Mouse (Mus musculus): ENCODE measurements around the gene Iqsec1.

The Iqsec1 gene

DNA sequence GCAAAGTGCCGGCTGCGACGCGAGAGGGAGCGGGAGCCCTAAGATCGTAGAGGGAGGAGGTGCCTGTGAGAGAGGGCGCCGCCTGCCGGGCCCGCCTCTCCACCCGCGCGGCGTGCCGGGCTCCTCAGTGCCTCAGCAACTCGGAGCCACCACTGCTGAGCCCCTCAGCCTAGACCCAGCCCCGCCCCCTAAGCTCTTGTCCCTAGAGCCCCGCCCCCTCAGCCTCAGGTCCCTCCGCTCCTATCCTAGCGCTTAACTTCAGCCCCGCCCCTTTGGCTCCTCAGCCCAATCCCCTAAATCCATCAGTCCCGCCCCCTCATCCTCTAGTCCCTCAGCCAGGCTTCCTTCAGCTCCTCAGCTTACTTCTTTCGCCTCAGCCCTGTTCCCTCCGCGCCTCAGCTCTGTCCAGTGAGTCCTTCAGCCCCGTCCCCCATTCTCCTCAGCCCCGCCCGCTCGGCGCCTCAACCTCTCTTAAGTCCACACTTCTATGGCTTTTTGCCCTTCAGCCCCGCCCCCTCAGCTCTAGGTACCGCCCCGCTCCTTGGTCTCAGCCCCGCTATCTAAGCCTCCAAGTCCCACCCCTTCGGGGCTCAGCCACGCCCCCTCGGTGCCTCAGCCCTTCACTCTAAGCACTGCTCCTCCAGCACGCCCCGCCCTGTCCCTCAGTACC lies at the start of gene Iqsec1:
Gene Iqsec1, minus strand, starts transcription at position 38 of the 670 bp plus-strand sequence.
- DNase-seq (ENCODE audit: low spot score in 2 of 2), result peak; percentile 79 to 80

DNA sequence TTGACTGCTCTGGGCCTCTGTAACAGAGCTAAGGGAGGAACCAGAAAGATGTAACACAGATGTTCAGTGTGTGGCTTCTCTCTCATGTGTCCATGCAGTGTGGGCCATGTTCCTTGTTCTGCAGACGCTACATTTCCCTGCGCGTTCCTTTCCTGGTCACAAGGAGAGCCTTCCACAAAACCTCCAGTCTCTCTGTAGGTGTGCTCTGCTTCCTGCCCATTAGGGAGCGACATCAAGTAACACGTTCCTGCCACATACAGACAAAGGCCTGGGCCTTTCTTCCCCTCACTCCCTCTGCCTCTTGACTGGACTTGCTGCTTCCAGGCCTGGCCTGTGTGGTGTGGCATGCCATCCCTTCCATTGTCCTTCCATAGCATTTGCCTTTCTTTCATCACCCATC lies 39.8 kb upstream of the Iqsec1 start:
- DNase-seq (ENCODE audit: low spot score in 2 of 2), result no peak

DNA sequence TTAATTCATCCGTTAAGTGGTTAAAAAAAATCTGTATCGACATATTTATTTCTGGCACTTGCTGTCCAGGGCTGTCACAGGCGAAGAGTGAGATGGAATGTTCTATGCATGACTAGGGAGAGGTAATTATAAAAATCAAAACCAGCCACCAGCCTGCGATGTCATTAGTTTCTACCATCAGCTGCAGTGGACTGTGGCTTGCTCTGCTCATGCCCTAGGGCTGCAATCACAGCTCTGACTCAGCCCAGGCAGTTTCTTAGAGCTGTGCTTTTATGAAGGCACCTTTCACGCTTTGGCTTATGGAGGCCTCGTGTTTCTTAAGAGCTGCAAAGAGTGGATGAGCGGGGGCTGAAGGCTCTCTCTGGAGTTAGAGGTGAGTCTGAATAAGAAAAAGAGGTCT lies 32.3 kb upstream of the Iqsec1 start:
- no peak for DNase-seq (ENCODE audit: low spot score in 2 of 2)

DNA sequence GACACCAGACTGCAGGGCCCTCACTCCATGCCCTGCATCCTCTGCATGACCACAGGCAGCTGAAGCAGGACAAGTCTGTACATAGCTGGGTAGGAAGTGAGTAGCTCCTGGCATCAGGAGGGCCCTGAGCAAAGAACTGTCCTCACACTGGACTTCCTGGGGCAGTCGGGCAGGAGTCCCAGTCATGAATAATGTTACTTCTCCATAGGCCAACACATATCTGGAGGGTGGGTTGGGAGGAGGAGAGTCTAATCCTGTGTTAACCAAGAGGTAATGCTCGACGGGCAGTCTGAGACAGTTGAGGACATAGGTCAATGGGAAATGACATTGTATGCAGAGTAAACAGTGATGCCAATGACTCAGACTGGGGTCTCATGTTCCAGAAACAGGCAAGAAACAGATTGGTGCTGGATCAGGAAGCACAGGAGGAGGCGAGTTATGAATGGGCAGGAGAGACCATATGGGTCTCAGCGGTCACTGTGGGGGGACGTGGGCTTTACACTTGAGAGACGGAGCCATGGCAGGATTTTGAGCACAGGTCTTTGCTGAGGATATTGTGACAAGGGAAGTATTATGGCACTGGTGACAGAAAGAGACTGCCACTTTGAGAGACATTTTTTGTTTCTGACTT lies 28.2 kb upstream of the Iqsec1 start:
- DNase-seq (ENCODE audit: low spot score in 2 of 2), result no peak

DNA sequence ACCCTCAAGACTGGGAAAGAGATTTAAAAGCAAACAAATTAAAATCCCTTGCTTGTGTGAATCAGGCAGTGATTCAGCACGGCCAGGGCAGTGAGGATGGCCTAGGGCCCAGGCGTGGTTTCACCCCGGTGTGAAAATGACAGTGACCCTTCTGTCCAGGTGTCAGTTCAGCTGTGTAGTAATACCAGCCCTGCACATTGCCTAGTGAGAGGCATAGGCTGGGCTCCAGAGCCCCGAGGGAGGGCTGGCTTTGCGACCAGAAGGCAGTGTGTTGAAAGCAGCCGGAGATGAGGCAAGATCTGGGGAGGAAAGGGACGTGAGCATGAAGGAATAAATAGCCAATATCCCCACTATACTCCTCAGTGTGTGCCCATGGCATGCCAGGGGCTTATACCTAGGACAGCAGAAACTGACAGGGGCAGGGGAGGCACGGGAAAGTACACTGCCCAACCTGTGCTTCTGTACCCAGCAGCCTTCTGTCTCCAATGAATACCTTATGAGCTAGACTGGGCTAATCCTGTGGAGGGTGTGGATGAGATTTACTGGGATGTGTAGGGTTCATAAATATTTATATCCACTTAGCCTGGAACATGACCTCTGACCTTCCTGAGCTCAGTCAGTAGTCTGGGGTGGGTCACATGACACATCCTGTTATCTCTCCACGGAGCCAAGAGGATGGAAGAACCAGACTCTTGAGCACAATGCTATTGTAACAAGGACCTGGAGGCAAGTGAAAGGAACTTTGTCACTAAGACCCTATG lies 25.9 kb upstream of the Iqsec1 start:
- DNase-seq (ENCODE audit: low spot score in 2 of 2), result no peak

DNA sequence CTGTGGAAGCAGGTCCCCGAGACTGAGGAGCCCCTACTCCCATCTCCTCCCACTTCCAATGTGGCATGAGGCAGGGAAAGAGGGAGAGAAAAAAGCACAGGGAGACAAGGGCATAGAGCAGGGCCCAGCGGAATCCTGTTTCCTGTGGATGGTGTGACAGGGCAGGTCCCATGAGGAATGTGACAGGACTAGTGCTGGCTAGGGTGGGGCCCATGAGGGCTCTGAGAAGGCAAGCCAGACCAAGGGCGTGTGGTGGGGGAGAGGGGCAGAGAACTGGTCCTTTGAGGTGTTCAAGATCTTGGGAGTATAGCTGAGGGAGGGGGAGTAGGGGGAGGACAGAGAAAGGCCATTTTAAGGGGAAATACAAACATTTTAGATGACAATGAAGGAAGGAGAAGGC lies 24.0 kb upstream of the Iqsec1 start:
- DNase-seq (ENCODE audit: low spot score in 2 of 2), result no peak

DNA sequence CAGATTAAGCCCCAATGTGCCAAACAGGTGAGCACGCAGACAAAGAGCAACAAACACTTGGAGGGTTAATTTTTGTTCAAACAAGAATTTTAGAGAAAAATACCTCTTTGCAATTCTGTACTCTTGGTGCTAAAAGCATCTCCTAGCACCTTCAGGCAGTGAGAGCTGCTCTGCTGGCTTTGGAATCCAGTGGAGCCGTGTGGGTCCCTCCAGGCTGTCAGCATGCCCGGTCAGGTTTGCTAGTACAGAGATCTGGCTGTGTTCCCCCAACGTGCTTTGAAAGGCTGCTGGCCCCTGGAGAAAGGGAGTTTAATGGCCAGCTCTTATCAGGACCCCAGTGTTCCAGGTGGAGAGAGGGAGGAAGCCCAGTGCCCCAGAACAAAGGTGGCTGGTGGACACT lies 23.1 kb upstream of the Iqsec1 start:
- no peak for DNase-seq (ENCODE audit: low spot score in 2 of 2)

DNA sequence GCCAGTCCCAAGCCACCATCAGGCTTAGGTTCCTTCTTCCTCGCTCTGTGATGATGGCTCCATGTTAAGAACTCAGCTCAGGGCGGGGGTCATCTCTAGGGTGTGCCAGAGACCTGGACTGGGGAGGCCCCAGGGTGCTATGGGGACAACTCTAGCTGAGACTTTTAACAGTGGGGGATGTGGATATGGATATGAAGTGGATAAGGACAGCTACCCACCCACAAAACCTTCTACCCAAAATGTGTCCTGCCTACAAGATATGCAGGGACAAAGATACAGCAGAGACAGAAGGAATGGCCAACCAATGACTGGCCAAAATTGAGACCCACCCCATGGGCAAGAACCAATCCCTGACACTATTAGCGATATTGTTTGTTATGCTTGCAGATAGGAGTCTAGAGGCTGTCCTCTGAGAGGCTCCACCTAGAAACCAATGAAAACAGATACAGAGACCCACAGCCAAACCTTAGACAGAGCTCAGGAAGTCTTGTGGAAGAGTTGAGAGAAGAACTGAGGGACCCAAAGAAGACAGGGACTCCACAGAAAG lies 19.9 kb upstream of the Iqsec1 start:
- DNase-seq (ENCODE audit: low spot score in 2 of 2), result no peak

DNA sequence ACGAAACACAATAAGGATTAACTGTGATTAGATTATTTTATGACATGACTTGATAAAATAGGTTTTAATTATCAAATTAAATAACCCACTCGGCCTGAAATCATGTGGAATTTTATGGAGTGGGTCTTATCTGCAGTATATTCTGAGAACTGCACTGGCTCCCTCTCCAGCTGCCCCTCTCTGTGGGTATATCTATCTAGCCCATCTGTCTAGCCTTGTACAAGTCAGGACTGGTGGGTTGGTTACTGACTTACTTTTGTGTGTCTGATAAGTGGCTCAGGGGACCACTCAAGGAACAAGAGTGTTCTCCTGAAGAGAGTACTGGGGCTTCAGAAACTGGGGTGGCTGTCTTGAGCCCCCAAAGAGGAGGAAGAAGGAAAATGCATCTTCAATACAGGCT lies 18.7 kb upstream of the Iqsec1 start:
- no peak for DNase-seq (ENCODE audit: low spot score in 2 of 2)

DNA sequence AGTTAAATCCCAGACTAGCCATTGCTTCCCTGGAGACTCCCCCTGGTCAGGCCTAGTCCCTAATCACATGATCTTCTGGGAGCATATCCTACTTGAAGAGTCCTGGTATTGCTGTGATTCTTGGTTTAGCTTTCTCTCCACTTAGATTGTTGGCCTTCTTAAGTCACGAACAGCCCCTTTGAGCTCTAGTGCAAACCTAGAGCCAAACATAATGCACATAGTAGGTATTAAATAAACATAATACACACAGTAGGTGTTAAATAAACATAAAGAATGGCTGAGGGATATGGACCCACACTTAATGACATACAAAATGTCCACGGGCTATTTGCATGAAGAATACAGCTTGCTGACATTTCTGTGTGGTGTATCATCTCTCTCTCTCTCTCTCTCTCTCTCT lies 15.7 kb upstream of the Iqsec1 start:
- DNase-seq (ENCODE audit: low spot score in 2 of 2), result no peak

DNA sequence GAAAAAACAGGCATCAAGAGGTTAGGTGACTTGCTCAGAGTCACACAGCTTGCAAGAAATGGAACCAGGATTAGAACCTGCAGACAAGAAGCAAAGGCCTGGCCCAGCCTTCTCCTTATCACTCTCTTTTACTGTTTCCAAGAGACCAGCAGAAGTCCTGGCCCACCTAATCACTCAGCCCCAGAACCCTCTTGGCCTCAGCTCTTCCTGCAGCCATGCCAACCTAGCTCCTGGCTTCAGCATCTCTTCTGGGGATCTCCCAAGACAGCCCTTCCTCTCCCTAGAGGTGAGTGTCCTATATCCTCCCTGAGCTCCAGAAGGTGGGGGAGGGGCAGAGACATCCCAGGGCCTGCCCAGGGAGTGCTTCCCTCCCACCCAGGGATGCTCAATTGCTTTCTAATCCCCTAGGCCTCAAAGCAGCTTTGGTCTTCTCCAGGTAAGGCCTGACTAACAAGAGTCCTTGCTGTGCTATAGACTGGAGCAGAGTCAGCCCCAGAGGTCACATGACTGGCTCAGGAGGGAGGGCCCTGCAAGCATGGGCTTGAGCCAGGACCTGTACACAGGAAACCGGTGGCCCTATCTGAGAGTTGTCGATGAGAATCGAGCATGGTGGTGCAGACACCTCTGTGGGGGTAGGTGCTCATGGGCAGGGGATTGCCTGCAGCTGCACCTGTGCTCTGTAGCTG lies 15.0 kb upstream of the Iqsec1 start:
- no peak for DNase-seq (ENCODE audit: low spot score in 2 of 2)

DNA sequence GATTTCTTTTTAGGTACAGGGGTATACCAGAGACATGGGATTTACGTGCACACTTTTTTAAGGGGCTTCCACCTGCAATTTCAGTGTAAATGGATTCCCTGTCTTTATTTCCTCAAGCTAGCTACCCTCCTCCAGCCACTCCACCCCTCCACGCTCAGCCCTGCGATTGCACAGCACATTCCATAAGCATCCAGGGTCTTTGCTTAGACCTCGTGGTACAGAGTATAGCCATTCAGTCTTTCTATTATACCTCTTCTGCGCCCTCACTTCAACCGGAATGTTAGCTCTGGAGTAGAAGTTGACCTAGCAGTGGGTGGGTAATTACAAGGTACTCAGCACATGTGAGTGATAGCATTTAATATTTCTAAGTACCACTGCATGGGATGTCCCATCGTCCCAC lies 13.1 kb upstream of the Iqsec1 start:
- DNase-seq (ENCODE audit: low spot score in 2 of 2), result no peak

DNA sequence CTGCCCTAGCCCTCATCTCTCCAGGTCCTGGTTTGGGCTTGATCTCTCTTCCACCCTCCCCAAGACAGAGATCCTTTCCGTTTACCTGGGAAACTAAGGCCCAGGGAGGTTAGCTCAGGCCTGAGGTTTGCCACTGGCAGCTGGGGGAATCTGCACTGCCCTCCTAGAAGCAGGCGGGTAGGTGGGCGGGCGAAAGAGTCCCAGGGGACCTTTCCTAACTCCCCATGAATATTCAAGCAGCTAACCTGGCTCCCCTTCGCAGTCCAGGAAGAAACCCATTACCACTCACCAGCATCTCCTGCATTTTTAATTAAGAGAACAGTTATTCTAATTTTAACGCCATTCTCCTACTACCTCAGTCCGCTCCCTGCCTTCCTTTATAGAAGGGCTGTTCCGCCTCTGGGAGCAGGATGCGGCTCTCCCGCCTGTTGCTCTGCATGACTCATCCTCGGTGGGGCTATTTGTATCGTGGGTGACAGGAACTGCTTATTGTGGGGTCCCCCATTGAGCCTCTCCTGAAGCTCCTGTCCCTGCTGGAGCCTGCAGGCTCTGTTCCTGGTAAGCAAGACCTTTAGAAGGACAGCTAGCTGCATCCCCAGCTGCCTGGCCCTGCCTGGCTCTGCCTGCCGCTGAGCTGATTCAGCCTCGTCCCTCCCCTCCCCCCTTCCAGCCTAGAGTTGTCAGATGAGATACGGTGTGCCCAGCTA lies 12.5 kb upstream of the Iqsec1 start:
- DNase-seq (ENCODE audit: low spot score in 2 of 2), result peak; percentile 70 to 74

DNA sequence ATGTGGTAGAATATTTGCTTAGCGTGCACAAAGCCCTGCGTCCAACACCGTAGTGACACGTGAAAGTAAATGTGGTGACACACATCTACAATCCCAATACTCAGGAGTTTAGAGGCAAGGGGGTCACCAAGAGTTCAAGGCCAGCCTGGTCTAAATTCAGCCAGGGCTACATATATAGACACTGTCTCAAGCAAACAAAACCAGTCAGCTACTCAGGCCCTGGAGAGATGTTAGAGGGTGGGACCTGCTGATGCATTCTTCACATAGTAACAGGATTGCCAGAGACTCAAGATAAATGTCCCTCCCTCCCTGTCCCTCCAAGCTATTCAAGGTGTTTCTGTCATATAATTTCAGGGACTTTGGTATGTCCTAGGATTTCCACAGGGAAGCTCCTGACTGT lies 10.7 kb upstream of the Iqsec1 start:
- DNase-seq (ENCODE audit: low spot score in 2 of 2), result no peak

DNA sequence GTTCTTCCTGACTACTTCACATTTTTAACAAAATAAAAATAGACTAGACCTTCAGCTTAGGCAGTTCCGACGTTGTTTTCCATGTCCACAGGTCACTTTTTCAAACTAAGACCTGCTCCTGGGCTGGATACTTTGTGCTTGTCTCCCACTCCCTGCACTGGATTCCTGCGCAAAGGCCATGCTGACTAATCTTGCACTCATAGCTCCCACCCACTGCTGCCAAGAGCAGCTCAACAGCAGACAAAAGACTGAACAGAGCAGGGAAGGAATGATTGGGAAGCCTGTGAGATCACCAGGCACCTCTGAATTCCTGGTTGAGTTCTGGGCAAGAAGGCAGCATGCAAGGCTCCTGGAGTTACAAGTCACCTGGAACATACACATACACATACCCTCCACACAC lies 8.5 kb upstream of the Iqsec1 start:
- peak in 1 of 2 experiments; percentile 21 for DNase-seq (ENCODE audit: low spot score in 2 of 2)

DNA sequence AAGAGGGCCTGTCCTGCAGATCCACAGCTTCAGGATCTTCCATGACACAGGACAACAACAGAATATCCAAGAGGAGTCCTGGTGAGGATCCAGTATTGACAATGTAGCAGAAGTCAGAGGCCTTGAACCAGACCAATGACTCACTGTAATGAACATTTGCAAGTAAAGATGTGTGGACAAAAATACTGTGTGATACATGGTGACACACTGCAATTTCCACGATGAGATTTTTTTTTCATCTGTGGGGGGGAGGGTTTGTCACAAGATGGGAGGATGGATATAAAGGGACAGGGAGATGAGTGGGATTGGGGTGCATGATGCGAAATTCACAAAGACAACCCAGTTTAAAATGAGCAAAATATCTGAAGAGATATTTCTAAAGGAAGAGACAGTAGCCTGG lies 7.7 kb upstream of the Iqsec1 start:
- no peak for DNase-seq (ENCODE audit: low spot score in 2 of 2)

DNA sequence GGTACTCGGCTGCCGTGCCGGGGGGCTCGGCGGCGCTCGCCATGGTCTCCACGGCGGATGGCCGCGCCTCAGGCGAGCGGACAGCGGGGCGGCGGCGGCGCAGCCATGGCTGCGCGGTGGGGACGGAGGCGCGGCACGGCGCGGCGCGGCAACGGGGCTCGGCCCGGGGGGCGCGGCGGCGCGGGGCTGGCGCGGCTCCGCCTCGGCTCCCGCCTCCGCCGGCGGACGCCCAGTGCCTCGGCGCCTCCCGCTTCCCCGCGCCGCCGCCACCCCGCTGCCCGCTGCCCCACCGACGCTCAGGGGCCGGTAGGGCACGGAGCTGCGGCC lies 223 bp downstream of the Iqsec1 start:
- no peak for DNase-seq (ENCODE audit: low spot score in 2 of 2)

DNA sequence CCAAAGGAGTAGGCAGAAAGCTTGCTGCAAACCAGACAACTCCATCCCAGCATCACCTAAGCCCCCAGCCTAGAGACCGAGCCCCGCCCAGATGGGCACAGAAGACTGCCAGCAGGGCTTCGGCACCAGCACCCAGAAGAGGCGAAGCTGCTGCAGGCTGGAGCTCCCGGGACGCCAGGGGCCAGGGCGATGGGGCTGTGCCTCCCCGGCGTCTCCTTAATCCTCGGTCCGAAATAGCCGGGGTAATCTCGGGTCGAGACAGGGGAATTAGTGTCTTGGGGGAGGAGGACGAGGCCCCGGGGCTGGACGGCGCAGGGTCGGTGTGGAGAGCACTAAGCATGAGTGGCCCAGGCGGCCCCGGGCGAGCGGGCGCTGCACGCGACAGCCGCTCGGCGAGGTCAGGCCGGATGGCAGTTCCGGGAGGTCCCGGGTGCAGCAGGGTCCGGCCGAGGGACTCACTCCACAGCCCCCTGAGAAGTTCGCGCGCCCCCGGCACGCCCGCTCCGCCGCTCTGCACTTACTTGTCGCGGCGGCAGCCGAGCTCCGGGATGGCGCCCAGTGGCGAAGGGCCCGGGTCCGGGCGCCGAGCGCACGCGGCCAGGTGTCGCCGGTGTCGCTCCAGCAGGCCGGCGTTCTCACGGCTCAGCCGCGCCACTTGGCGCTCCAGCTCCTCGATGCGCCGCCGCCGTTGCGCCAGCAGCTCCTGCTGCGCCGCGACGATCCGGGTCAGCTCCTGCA lies 755 bp downstream of the Iqsec1 start:
- peak in 1 of 2 experiments; percentile 40 for DNase-seq (ENCODE audit: low spot score in 2 of 2)

DNA sequence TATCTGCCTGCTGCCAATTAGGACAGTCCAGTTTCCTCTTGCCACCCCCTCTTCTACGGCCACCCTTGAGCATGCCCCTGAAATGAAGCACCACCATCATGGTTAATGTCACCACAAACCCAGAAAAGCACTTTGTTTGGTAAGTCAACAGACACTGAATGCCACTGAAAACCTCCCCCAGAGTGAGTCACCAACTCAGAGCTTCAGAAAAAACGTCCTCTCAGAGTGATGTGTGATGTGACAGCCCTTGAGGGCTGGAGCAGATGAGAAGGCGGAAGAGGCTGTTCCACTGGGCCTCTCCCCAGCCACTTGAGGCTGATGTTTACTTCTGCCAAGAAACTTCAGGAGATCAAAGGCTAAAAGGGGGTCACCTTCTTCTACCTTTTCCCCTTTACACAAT lies 4.4 kb downstream of the Iqsec1 start:
- DNase-seq (ENCODE audit: low spot score in 2 of 2), result peak; percentile 44 to 51

DNA sequence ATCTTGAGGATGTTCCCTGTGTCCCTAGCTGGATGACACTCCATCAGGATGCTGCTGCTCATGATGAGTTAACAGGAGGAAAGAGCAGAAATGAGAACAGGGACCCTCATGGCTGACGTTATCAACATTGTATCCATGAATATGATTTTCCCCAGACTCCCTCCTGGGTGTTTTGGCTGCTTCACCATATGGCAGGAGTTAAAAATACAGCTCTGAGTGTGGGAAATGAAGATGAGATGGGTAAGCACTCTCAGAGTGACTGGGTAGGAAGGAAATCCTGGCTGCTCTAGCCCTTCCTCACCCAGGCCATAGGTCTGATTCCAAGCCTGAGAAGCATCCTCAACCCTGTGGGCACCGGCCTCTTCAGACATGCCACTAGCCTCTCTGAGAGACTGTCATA lies 14.2 kb downstream of the Iqsec1 start:
- DNase-seq (ENCODE audit: low spot score in 2 of 2), result peak in 1 of 2 experiments; percentile 61

DNA sequence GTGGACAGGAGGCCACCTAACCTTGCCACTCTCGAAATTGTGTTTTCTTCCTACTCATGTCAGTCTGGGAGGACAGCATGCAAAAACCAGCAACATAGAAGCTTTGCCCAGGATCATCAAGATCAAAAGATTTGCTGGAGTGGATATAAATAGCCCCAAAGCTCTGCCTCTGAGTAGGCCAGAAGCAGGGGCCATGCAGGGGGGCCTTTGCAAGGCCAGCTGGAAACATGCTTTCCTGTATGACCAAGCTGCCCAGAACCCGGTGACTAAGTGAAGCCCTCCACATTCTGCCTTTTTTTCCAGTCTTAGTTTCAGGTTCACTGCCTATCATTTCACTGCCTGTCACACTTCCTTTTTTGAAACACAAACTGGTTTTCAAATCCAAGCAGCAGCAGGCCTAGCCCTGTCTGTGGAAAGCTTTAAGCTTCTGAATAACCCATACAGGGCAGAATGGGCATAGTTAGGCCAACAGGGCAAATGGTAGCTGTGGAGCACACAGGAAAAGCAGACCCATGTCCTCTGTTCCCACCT lies 19.1 kb downstream of the Iqsec1 start:
- no peak for DNase-seq (ENCODE audit: low spot score in 2 of 2)
